Mouse (Mus musculus) small intestine, adult 2 months (tissue): ENCODE data around the gene Btg2.
A peak's percentile ranks its signal among the peaks of the same experiment; 100 is the strongest.

ENCODE experiments used
- CTCF ChIP-seq: fragments of 200-500 bp; IDR thresholded peaks from 2 replicates; pipeline ENCODE4 v1.5.1; 2012; ENCODE audit warnings: low read depth, mild to moderate bottlenecking, control low read depth, inconsistent platforms, low read length, moderate library complexity, mixed read lengths; ENCODE audit not compliant: insufficient replicate concordance, insufficient read length; ENCODE audit errors: extremely low read depth
- POLR2A ChIP-seq: fragments of 200-500 bp; IDR thresholded peaks from 2 replicates; pipeline ENCODE4 v1.6.1; 2012; ENCODE audit warnings: low read depth, mild to moderate bottlenecking, control low read depth, inconsistent platforms, low read length, moderate library complexity

DNA sequence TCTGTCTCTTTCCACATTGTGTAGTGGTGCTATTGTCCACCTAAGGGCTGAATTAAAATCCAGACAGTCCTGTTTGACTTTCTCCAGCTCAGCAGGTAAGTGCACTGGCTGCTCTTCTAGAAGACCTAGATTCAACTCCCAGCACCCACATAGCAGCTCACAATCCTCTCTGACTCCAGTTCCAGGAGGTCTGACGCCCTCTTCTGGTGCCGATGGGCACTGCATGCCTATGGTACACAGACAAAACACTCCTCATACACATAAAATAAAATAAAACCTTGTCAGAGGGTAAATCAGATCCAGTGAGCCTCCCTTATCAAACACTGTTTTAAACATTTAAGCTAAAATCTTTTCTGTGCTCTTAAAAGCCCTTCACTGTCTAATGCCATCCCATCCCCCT is 42.4 kb downstream of the Btg2 start:
- TF ChIP-seq POLR2A (no peak), CTCF (peak; percentile 22; the same call in 1 of the 2 replicates)
